Mouse (Mus musculus) cerebellum, postnatal 25 days (tissue): Measurements from ENCODE around the gene Tulp2.
"Not testable (repeated sequence)": the region's sequence is repeated elsewhere in the genome, so short reads cannot be mapped to it uniquely, and the experiment has no call there.

Source experiments
- DNase-seq, 2 experiments: peaks; one replicate each; pipeline ENCODE4 v3.0.0; 2021; ENCODE audit warnings: mixed read lengths in 2 of 2

Tulp2 gene

GRCm38 (mm10) chr7:45460377-45460776 is 21.3 kb upstream of the Tulp2 start:
- DNase-seq = peak in 1 of 2 experiments; percentile 45

GRCm38 (mm10) chr7:45460860-45461314 is 20.8 kb upstream of the Tulp2 start:
- DNase-seq = peak; percentile 51 to 64

GRCm38 (mm10) chr7:45461326-45461725 is 20.4 kb upstream of the Tulp2 start:
- no peak for DNase-seq

- DNase-seq = no peak
Observed at GRCm38 (mm10) chr7:45461781-45462180, 19.9 kb upstream of the Tulp2 start.

GRCm38 (mm10) chr7:45462325-45462724 is 19.4 kb upstream of the Tulp2 start:
- DNase-seq = no peak

- not testable (repeated sequence) for DNase-seq
Observed at GRCm38 (mm10) chr7:45462868-45463267, 18.8 kb upstream of the Tulp2 start.

- DNase-seq = peak; percentile 34 to 60
Observed at GRCm38 (mm10) chr7:45463987-45464778, 17.5 kb upstream of the Tulp2 start.

- DNase-seq = peak in 1 of 2 experiments; percentile 28
Observed at GRCm38 (mm10) chr7:45465112-45465511, 16.6 kb upstream of the Tulp2 start.

- DNase-seq = peak; percentile 29 to 53
Observed at GRCm38 (mm10) chr7:45465549-45465948, 16.1 kb upstream of the Tulp2 start.

- DNase-seq = peak; percentile 98 to 99
Observed at GRCm38 (mm10) chr7:45466283-45467089, 15.2 kb upstream of the Tulp2 start, which contains the start of gene Bax. Bax (minus strand) TSS chr7:45466898.

- peak in 1 of 2 experiments; percentile 33 for DNase-seq
Observed at GRCm38 (mm10) chr7:45467090-45467670, 14.5 kb upstream of the Tulp2 start.

- DNase-seq = peak; percentile 77 to 89
Observed at GRCm38 (mm10) chr7:45470869-45471268, 10.8 kb upstream of the Tulp2 start.

GRCm38 (mm10) chr7:45475291-45475969 is 6.2 kb upstream of the Tulp2 start:
- peak in 1 of 2 experiments; percentile 67 for DNase-seq

GRCm38 (mm10) chr7:45476453-45476852 is 5.2 kb upstream of the Tulp2 start:
- peak in 1 of 2 experiments; percentile 9 for DNase-seq

GRCm38 (mm10) chr7:45477003-45477402 is 4.7 kb upstream of the Tulp2 start:
- peak; percentile 77 to 84 for DNase-seq

GRCm38 (mm10) chr7:45478774-45479173 is 2.9 kb upstream of the Tulp2 start:
- DNase-seq = no peak

GRCm38 (mm10) chr7:45480310-45480709 is 1.4 kb upstream of the Tulp2 start:
- not testable (repeated sequence) for DNase-seq

GRCm38 (mm10) chr7:45482166-45482565 is 489 bp downstream of the Tulp2 start:
- DNase-seq = no peak

- not testable (repeated sequence) for DNase-seq
Observed at GRCm38 (mm10) chr7:45484985-45485384, 3.3 kb downstream of the Tulp2 start.

GRCm38 (mm10) chr7:45486158-45486557 is 4.5 kb downstream of the Tulp2 start:
- DNase-seq = no peak

- DNase-seq = no peak
Observed at GRCm38 (mm10) chr7:45486761-45487415, 5.2 kb downstream of the Tulp2 start, which contains the start of gene Gm45808. Gm45808 (minus strand) TSS chr7:45486811.

GRCm38 (mm10) chr7:45487861-45488292 is 6.2 kb downstream of the Tulp2 start:
- no peak for DNase-seq
